Mouse (Mus musculus) liver, postnatal 0 days (tissue): ENCODE measurements around the gene Cdk19.
"Not testable (repeated sequence)": the region's sequence is repeated elsewhere in the genome, so short reads cannot be mapped to it uniquely, and the experiment has no call there.

Source experiments
- CTCF ChIP-seq: sonication (generic); IDR thresholded peaks from 2 replicates; pipeline ENCODE4 v1.5.1; 2016; ENCODE audit warnings: antibody characterized with exemption, low read depth
- EP300 ChIP-seq: IDR thresholded peaks from 2 replicates; pipeline ENCODE4 v1.6.1; 2016; ENCODE audit warnings: antibody characterized with exemption, low read depth, mild to moderate bottlenecking

- TF ChIP-seq CTCF, EP300: not testable (repeated sequence)
Observed at GRCm38 (mm10) chr10:40301181-40302075, 37.9 kb upstream of the Cdk19 start.
